28 mouse cellular contexts compared by ENCODE assay signal in genomic region chr7:25384318-25384717, GRCm38 (mm10). TPM values are rescaled to one million over a fixed set of nuclear protein-coding genes. Genes with fewer than 3 reads are reported as not detected.
"Had no signal": no experiment of that assay in that cellular context is flagged by ENCODE, and none has a peak within 500 bp of the region (broad histone marks: within the 10 kb centered on the region; RNA-seq: fewer than 3 reads in every experiment).

No protein-coding gene starts in this region.

- H3K4me3 ChIP-seq: left cerebral cortex, adult 2 months; liver, embryonic 13.5 days had no signal

- H3K9me3 ChIP-seq: liver, embryonic 13.5 days had no signal

- H3K4me2 ChIP-seq: liver, embryonic 13.5 days; midbrain, embryonic 11.5 days had no signal

- DNase-seq: kidney, postnatal 14 days; kidney, postnatal 4 days; liver, embryonic 13.5 days; lung, adult 2 months; lung, postnatal 14 days; midbrain, embryonic 14.5 days; thymus, adult 2 months; thymus, postnatal 14 days; thymus, postnatal 4 days had no signal

- H3K27me3 ChIP-seq: liver, embryonic 13.5 days had no signal

- H3K9ac ChIP-seq: liver, embryonic 13.5 days had no signal

- H3K27ac ChIP-seq: left cerebral cortex, adult 2 months; liver, embryonic 13.5 days; stomach, postnatal 0 days had no signal

RNA-seq across cellular contexts. Expression of gene Cnfn, which starts 14.8 kb away (rescaled TPM):
- total RNA-seq: layer of hippocampus, adult 18-20 months; layer of hippocampus, postnatal 25 days; left cerebral cortex, adult 2 months; left cerebral cortex, postnatal 10 days; left cerebral cortex, postnatal 36 days; liver, adult 2 months; megakaryocyte progenitor cell, adult 5-6 weeks; megakaryocyte-erythroid progenitor cell, adult 5-6 weeks; midbrain, postnatal 0 days had no signal
- polyA plus RNA-seq: kidney, embryonic 16.5 days; limb, embryonic 11.5 days; liver, adult 2 months; liver, embryonic 16.5 days; midbrain, embryonic 11.5 days; midbrain, embryonic 14.5 days; midbrain, postnatal 0 days; neural tube, embryonic 11.5 days; neural tube, embryonic 14.5 days; stomach, embryonic 14.5 days had no signal

RNA-seq across cellular contexts. Expression of gene Cxcl17, which starts 28.4 kb away (rescaled TPM):
- total RNA-seq: layer of hippocampus, adult 18-20 months; layer of hippocampus, postnatal 25 days; left cerebral cortex, adult 2 months; left cerebral cortex, postnatal 10 days; left cerebral cortex, postnatal 36 days; liver, adult 2 months; megakaryocyte progenitor cell, adult 5-6 weeks; megakaryocyte-erythroid progenitor cell, adult 5-6 weeks; midbrain, postnatal 0 days had no signal
- polyA plus RNA-seq: limb, embryonic 14.5 days; liver, adult 2 months; liver, embryonic 13.5 days; lung, embryonic 16.5 days; neural tube, embryonic 11.5 days had no signal
